Mouse (Mus musculus) CD4-positive, CD25-positive, alpha-beta regulatory T cell, adult 2 months (primary cell): Measurements from ENCODE around the gene Tab1.
"Not testable (repeated sequence)": the region's sequence is repeated elsewhere in the genome, so short reads cannot be mapped to it uniquely, and the experiment has no call there.

Experiments used
- DNase-seq: peaks from one replicate; pipeline ENCODE4 v3.0.0-alpha.2; 2012; ENCODE audit warnings: low read depth, low spot score

Tab1 gene

GRCm38 (mm10) chr15:80105490-80106410 is 27.2 kb upstream of the Tab1 start:
- DNase-seq: no peak

GRCm38 (mm10) chr15:80107143-80107542 is 25.8 kb upstream of the Tab1 start:
- no peak for DNase-seq

- no peak for DNase-seq
These were observed 25.4 kb upstream of the Tab1 start for GRCm38 (mm10) chr15:80107575-80107974.

- no peak for DNase-seq
These were observed 21.5 kb upstream of the Tab1 start for GRCm38 (mm10) chr15:80111436-80111835.

- peak; percentile 58 for DNase-seq
These were observed 20.4 kb upstream of the Tab1 start for GRCm38 (mm10) chr15:80112499-80112898.

GRCm38 (mm10) chr15:80114414-80114813 is 18.5 kb upstream of the Tab1 start:
- DNase-seq: no peak

- no peak for DNase-seq
These were observed 17.7 kb upstream of the Tab1 start for GRCm38 (mm10) chr15:80115256-80115655.

- DNase-seq: no peak
These were observed 16.8 kb upstream of the Tab1 start for GRCm38 (mm10) chr15:80115866-80116794.

- no peak for DNase-seq
These were observed 15.8 kb upstream of the Tab1 start for GRCm38 (mm10) chr15:80117154-80117553.

- DNase-seq: no peak
These were observed 13.9 kb upstream of the Tab1 start for GRCm38 (mm10) chr15:80119076-80119475.

- DNase-seq: no peak
These were observed 11.1 kb upstream of the Tab1 start for GRCm38 (mm10) chr15:80121721-80122325.

GRCm38 (mm10) chr15:80122431-80122830 is 10.5 kb upstream of the Tab1 start:
- DNase-seq: not testable (repeated sequence)

GRCm38 (mm10) chr15:80124651-80125050 is 8.3 kb upstream of the Tab1 start:
- DNase-seq: no peak

GRCm38 (mm10) chr15:80127191-80127590 is 5.7 kb upstream of the Tab1 start:
- peak; percentile 47 for DNase-seq

GRCm38 (mm10) chr15:80129982-80130381 is 2.9 kb upstream of the Tab1 start:
- no peak for DNase-seq

- no peak for DNase-seq
These were observed 2.2 kb upstream of the Tab1 start for GRCm38 (mm10) chr15:80130689-80131088.

GRCm38 (mm10) chr15:80131421-80131820 is 1.5 kb upstream of the Tab1 start:
- DNase-seq: no peak

- DNase-seq: no peak
These were observed 475 bp upstream of the Tab1 start for GRCm38 (mm10) chr15:80132452-80132851.

- peak; percentile 34 for DNase-seq
These were observed 939 bp downstream of the Tab1 start for GRCm38 (mm10) chr15:80133682-80134449.

- DNase-seq: no peak
These were observed 1.5 kb downstream of the Tab1 start for GRCm38 (mm10) chr15:80134450-80134847.

GRCm38 (mm10) chr15:80135499-80135898 is 2.6 kb downstream of the Tab1 start:
- DNase-seq: no peak
